Mouse (Mus musculus): Measurements from ENCODE around the gene Sh3d19.

- no peak for TF ChIP-seq POLR2A (IDR thresholded peaks at IDR 0.05; ENCODE audit: low read depth, low read length)
- TF ChIP-seq EP300 (IDR thresholded peaks at IDR 0.05; ENCODE audit: low read length) = no peak
- TF ChIP-seq CTCF (conservative IDR thresholded peaks at IDR 0.05 in 1 of 2, IDR thresholded peaks at IDR 0.05 in 1 of 2; ENCODE audit: low read depth in 2 of 2, low read length in 2 of 2) = no peak
- no peak for TF ChIP-seq CHD2 (IDR thresholded peaks at IDR 0.05; ENCODE audit: low read length)
- TF ChIP-seq RCOR1 (conservative IDR thresholded peaks at IDR 0.05; ENCODE audit: low read depth, low read length) = no peak
- TF ChIP-seq TBP (conservative IDR thresholded peaks at IDR 0.05; ENCODE audit: low read depth, low read length) = no peak
- TF ChIP-seq USF1 (IDR thresholded peaks at IDR 0.05; ENCODE audit: low read depth, low read length) = no peak
- no peak for TF ChIP-seq BHLHE40 (IDR thresholded peaks at IDR 0.05; ENCODE audit: low read depth, low read length)
- no peak for TF ChIP-seq USF2 (conservative IDR thresholded peaks at IDR 0.05; ENCODE audit: low read depth, low read length)
- TF ChIP-seq POLR2AphosphoS2 (IDR thresholded peaks at IDR 0.05; ENCODE audit: low read depth, low read length) = no peak
- no peak for TF ChIP-seq NRF1 (IDR thresholded peaks at IDR 0.05; ENCODE audit: low read depth, low read length)
- no peak for TF ChIP-seq SIN3A (IDR thresholded peaks at IDR 0.05; ENCODE audit: low read length)
Observed at GRCm38 (mm10) chr3:85923343-85923742, 47.6 kb upstream of the Sh3d19 start.
